Mouse (Mus musculus): ENCODE measurements around the gene Sipa1l1.
"Not testable (repeated sequence)": the region's sequence is repeated elsewhere in the genome, so short reads cannot be mapped to it uniquely, and the experiment has no call there.

Gene Sipa1l1

DNA sequence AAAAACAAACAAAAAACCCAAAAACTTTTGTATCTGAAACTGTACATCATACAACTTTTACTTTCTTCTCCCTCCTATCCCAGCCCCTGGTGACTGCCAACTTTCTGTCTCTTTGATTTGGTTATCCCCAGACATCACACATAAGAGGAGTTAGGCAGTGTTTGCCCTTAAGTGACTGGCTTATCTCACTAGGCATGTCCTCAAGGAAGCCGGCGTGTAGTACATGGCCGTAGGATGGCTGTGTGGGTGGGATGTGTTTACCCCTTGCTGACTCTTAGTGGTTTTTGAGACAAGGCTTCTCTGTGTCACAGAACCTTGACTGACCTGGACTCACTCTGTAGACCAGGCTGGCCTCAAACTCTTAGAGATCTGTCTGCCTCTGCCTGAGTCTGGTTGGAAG, 6.6 kb downstream of the Sipa1l1 start:
- DNase-seq (ENCODE audit: low read depth, low spot score): no peak

DNA sequence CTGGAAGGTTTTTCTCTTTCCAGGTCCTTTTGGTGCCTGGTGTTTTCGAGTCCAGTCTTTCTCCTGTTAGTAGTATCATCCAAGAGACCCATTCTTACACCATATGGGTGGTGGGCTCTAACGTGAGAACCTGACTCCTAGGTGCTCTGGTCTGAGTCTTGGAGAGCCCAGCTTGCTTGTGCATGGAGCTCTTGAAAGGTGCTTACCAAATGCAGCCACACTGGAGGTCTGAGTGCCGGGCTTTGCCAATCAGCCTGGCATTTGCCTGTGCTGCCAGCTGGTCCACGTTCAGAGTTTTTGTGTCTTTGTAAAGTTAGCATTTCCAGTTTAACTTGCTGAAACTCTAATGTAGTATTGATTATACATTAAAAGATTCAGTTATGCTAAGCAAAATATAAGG, 9.5 kb downstream of the Sipa1l1 start:
- DNase-seq (ENCODE audit: low read depth, low spot score): no peak

DNA sequence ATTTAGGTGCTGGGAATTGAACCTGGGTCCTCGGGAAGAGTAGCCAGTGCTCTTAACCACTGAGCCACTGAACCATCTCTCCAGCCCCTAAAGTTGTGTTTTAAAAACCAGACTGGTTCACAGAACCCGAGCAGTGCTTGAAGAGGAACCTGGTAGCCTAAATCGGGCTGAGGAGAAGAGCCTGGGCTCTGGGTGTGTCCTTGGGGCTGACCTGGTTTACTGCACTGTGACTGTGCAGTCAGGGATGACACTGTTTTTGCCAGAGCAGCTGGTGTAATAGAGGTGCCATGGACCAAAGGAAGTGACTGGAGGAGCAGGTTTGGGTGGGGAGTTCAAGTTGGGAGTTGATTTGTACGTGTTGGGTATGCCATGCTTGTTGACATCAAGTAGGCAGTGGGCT, 10.5 kb downstream of the Sipa1l1 start:
- no peak for DNase-seq (ENCODE audit: low read depth, low spot score)

GRCm38 (mm10) chr12:82186156-82186555, 17.0 kb downstream of the Sipa1l1 start:
- DNase-seq (ENCODE audit: low read depth, low spot score): not testable (repeated sequence)

GRCm38 (mm10) chr12:82186740-82187139, 17.6 kb downstream of the Sipa1l1 start:
- no peak for DNase-seq (ENCODE audit: low read depth, low spot score)

DNA sequence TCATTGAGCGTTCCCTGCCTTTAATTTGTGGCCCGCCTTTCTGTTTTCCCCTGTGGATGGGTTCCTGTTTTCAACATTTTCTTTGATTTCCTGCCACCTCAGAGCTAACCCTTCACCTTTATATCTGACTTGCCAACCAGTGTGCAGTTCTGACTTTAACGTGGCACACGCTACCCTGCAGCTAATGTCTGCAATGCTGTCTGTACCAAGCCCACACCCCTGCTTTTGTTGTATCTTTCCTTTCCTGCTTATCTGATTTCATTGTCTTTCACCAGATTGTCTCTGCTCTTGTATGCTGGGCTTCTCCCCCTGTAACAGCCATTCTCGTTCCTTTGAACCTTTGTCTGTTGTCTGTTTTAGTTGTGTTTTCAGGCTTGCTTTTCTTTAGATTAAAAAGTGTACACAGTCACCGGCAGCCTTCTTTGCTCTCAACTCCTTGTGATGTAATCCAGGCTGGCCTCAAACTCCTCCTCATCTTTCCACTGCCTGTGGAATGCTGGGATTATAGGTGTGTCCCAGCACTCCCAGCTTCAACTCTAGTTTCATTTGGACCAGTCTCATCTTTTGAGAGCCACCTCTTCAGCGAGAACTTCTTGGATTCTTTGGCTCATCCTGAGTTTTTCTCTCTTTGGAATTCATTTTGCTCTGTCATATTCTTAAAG, 18.2 kb downstream of the Sipa1l1 start:
- DNase-seq (ENCODE audit: low read depth, low spot score): no peak

- no peak for DNase-seq (ENCODE audit: low read depth, low spot score)
Measured at GRCm38 (mm10) chr12:82188321-82189075, 19.4 kb downstream of the Sipa1l1 start.

GRCm38 (mm10) chr12:82189076-82189675, 20.1 kb downstream of the Sipa1l1 start:
- DNase-seq (ENCODE audit: low read depth, low spot score): no peak

DNA sequence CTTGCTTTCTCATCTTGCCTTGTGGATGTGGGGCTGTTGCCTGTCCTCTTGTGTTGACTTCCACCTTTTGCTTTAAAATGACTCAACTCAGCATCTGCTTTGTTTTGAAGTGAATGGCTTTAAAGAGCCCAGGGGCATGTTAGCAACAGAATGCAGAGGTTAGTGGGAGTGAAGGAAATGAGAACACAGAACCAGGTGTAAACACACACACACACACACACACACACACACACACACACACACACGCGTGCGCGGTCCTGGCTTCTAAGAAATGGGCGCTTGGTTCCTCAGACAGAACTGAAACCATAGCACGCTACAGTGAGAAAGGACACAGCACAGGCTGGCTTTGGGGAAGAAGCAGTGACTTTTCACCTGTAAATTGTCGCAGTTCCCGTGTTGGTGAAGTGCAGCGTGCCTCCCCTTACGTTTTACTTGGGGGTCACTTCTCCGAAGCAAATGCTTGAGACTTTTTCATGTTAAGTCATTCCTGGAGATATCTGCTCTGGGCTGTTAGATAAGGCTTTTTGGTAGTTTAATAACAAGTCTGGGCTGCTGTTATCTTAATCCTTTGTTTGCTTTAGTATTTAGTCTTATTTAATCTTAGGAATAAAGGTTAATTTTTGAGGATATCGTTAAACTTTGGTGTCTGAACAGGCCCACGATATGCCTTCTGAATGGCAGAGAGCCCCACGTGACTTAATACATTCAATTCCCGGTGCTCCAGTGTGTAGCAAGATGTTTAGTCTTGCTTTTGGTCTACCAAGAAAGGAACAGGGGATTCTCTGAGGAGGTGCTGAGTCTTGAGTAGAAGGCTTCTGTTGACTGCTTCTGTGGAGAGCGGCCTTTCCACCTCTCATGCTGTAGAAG, 20.8 kb downstream of the Sipa1l1 start:
- peak; percentile 86 for DNase-seq (ENCODE audit: low read depth, low spot score)

- no peak for DNase-seq (ENCODE audit: low read depth, low spot score)
Measured at GRCm38 (mm10) chr12:82190582-82190965, 21.5 kb downstream of the Sipa1l1 start.

DNA sequence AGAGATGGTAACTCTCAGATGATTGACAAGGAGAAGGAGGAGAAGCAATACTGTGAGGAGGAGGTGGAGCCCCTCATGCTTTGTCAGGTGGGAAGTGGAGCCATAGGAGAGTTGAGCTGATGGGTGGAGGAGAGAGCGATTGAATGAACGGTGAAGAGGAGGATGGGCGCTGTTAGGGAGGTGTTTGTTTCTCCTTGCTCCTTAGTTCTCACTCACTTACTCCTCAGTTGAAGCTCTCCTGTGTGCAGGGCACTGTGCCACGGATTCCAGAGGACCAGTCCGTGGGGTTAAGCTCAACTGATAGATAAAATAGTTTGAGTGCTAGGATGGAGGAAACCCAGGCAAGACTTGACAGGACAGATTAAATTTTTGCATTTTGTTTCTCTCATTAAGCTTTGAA, 22.6 kb downstream of the Sipa1l1 start:
- no peak for DNase-seq (ENCODE audit: low read depth, low spot score)

DNA sequence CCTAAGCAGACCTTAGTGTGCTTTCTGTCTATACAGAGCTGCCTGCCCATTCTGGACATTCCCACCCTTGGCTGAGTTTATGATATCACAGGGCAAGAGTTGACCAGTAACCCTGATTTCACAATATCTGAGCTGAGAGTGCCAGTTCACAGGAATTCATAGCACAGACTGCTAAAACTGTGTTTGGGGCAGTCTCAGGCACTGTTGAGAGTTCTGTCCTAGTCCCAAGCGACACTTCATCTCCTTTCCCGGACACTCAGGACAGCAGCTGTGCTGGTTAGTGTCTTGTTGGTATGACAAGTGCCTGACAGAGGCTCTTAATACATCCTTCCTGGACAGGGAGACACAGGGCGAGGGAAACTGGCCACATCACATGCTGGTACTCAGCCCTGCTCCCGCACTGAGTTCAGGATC, 23.5 kb downstream of the Sipa1l1 start:
- DNase-seq (ENCODE audit: low read depth, low spot score): no peak

GRCm38 (mm10) chr12:82193476-82193875, 24.4 kb downstream of the Sipa1l1 start:
- no peak for DNase-seq (ENCODE audit: low read depth, low spot score)

- no peak for DNase-seq (ENCODE audit: low read depth, low spot score)
Measured at GRCm38 (mm10) chr12:82194919-82195318, 25.8 kb downstream of the Sipa1l1 start.

DNA sequence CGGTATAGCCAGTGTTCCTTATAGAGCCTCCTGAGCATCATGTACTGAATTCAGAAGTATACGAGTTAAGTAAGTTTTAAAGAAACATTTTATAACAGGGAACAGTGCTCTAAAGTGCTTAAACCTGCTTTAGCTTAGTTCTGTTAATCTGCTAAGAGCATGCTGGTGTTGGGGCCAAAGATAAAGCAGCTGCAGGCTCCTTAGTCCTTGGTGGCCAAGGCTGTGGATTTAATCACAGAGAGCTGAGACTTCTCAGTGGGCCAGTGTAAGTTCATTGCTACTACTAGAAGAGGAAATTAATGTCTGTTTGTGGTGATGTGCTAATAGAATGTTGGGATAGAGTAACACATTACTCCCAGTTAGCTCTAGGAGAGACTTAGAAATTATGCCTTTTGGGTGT, 27.1 kb downstream of the Sipa1l1 start:
- no peak for DNase-seq (ENCODE audit: low read depth, low spot score)

- DNase-seq (ENCODE audit: low read depth, low spot score): no peak
Measured at GRCm38 (mm10) chr12:82196615-82197146, 27.6 kb downstream of the Sipa1l1 start.

GRCm38 (mm10) chr12:82197207-82197606, 28.1 kb downstream of the Sipa1l1 start:
- no peak for DNase-seq (ENCODE audit: low read depth, low spot score)

DNA sequence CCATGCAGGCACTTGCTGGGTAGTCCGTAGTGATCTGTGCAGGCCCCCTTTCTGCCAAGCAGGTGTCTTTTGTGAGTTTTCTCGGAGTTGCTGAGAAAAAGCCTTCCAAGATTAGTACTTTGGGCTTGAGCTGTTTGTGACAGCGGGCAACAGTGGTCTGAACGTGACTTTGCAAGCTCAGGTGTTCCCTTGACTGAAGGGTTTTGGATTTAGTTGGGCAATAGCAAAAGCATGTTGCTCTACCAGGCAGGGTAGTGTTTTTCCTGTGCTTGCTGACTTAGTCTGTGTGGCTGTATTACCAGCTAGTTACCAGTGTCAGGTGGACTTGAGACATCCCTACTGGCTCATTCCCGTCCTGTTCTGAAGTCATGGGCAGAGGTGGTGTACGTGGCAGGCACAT, 30.2 kb downstream of the Sipa1l1 start:
- no peak for DNase-seq (ENCODE audit: low read depth, low spot score)

GRCm38 (mm10) chr12:82204106-82204505, 35.0 kb downstream of the Sipa1l1 start:
- no peak for DNase-seq (ENCODE audit: low read depth, low spot score)

GRCm38 (mm10) chr12:82206857-82207647, 37.9 kb downstream of the Sipa1l1 start:
- DNase-seq (ENCODE audit: low read depth, low spot score): no peak

DNA sequence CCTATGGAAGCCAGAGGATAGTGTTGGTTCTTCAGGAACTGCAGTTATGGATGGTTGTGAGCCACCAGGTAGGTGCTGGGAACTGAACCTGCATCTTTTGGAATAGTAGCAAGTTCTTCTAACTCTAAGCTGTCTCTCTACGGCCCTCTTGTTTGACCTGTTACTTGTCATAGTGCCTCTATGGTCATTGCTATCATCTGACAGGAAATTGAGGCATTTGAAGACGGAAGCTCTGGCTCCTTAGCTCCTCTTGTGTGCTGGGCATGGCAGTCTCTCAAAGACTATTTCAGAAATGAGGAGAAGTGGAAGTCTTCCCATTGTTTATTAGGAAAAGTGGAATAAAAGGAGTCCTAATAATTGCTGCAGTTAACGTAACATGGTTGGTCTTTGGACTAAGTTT, 38.9 kb downstream of the Sipa1l1 start:
- no peak for DNase-seq (ENCODE audit: low read depth, low spot score)
